Mouse (Mus musculus) liver, embryonic 13.5 days (tissue): ENCODE measurements around the gene Eif4a1. TPM values are rescaled to one million over a fixed set of nuclear protein-coding genes. Genes with fewer than 3 reads are reported as not detected.
A peak's percentile ranks its signal among the peaks of the same experiment; 100 is the strongest.

ENCODE experiments used
- ATAC-seq: fragments of 200-750 bp; cut with Nextera tagmentation; 2 replicates; pipeline ENCODE4 v1.8.0; 2017; ENCODE audit warnings: low read depth, mild to moderate bottlenecking, moderate number of reproducible peaks, moderate library complexity
- DNase-seq: peaks from one replicate; pipeline ENCODE4 v3.0.0; 2022
- H3K27ac ChIP-seq: fragments of 300-500 bp; sonication (generic); 2 replicates; pipeline ENCODE4 v1.5.1; 2015; ENCODE audit warnings: moderate library complexity, mild to moderate bottlenecking, inconsistent platforms
- H3K27me3 ChIP-seq: fragments of 300-500 bp; sonication (generic); 2 replicates; pipeline ENCODE4 v1.6.1; 2015; ENCODE audit warnings: mild to moderate bottlenecking, inconsistent platforms
- H3K36me3 ChIP-seq: fragments of 300-500 bp; sonication (generic); 2 replicates; pipeline ENCODE4 v1.6.1; 2015; ENCODE audit warnings: mild to moderate bottlenecking, inconsistent platforms
- H3K4me1 ChIP-seq: fragments of 300-500 bp; sonication (generic); replicated peaks from 2 replicates; pipeline ENCODE4 v1.6.1; 2015; ENCODE audit warnings: inconsistent platforms
- H3K4me2 ChIP-seq: fragments of 300-500 bp; sonication (generic); 2 replicates; pipeline ENCODE4 v1.6.1; 2015; ENCODE audit warnings: inconsistent platforms, mild to moderate bottlenecking, moderate library complexity
- H3K4me3 ChIP-seq: fragments of 300-500 bp; sonication (generic); replicated peaks from 2 replicates; pipeline ENCODE4 v1.5.1; 2015; ENCODE audit warnings: mild to moderate bottlenecking, inconsistent platforms
- H3K9ac ChIP-seq: fragments of 300-500 bp; sonication (generic); 2 replicates; pipeline ENCODE4 v1.6.1; 2015; ENCODE audit warnings: mild to moderate bottlenecking, inconsistent platforms
- H3K9me3 ChIP-seq: fragments of 300-500 bp; sonication (generic); replicated peaks from 2 replicates; pipeline ENCODE4 v1.6.1; 2016; ENCODE audit warnings: inconsistent platforms
- WGBS: fragments of 180-500 bp; shearing (Covaris S2); methylation state at CpG from one replicate; pipeline ENCODE4 v1.1.7; 2015; ENCODE audit not compliant: insufficient replicate concordance; 5-methylcytosine and 5-hydroxymethylcytosine counted together
- polyA plus RNA-seq: library from polyadenylated mRNA; unstranded; fragments of >200 nt; fragmentation: Nextera tagmentation; extraction: Ambion mirVana; gene quantifications from 2 replicates; pipeline ENCODE4 v1.2.1, GENCODE M21; 2015

The Eif4a1 gene
- polyA plus RNA-seq = 351 and 453 TPM in 2 replicates

DNA sequence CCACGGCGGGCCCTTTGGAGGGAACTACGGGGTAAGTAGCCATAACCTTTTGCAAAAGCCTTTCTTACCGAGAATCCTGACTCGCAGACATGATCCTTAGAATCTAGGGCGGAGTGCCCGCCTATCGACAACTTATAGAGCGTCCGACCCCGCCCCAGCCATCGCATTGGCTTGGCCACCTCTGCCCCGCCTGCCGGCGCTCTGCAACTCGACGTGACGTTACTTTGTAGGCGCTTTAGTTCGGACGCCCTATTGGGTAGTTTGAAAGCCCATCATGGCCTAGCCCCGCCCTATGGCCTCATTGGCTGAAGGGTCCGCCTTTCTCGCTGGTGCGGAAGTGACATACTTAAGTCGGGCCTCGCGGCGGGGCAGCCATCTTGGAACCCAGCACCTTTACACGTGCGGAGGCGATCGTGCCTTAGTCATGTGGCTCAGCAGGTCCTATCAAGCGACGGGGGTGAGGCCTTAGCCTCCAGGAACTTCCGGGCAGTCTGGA lies at the start of gene Eif4a1:
Gene Eif4a1 (minus strand): TSS at position 213 of the 496 bp plus-strand sequence.
- H3K27me3 ChIP-seq = no peaks in the 10 kb centered on the region
- WGBS = under 1% methylated on average over 36 of the region's 36 CpGs
- H3K27ac ChIP-seq = peak within 1 kb of the TSS; percentile 98
- peak within 1 kb of the TSS; percentile 95 for H3K4me2 ChIP-seq
- no peaks in the 10 kb centered on the region for H3K9me3 ChIP-seq
- peak within 1 kb of the TSS; percentile 91 for H3K4me3 ChIP-seq
- H3K4me1 ChIP-seq = peaks cover 63% of the 10 kb centered on the region
- ATAC-seq (peak; percentile 95), DNase-seq (peak; percentile 100)
- H3K36me3 ChIP-seq = peaks cover 83% of the 10 kb centered on the region
- peak within 1 kb of the TSS; percentile 98 for H3K9ac ChIP-seq

DNA sequence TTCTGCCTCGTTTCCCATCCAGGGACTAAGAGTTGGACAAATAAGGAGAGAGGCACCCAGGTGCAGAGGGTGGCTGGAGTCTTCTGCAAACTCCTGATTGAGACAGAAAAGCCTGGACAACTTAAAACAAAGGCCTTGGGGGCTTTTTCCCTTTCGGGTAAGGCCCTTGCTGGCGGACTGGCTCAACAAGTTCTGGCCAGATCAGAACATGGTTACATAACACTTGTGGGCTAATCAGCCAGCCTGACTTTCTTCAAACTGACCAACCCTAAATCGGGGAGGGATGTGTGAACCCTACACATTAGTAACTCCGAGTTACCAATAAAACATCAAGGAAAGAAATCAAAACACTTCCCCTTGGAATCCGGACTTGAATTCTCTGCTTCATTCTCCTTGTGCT lies 48.6 kb upstream of the Eif4a1 start:
- DNase-seq (no peak), ATAC-seq (no peak)
- Histone ChIP-seq H3K27me3 (no peaks in the 10 kb centered on the region), H3K4me1 (peaks cover 42% of the 10 kb centered on the region), H3K36me3 (no peaks in the 10 kb centered on the region), H3K4me2 (no peak overlapping the region), H3K4me3 (no peak overlapping the region), H3K9me3 (no peaks in the 10 kb centered on the region), H3K9ac (no peak overlapping the region), H3K27ac (no peak overlapping the region)
- 67% methylated on average over 6 of the region's 6 CpGs for WGBS

DNA sequence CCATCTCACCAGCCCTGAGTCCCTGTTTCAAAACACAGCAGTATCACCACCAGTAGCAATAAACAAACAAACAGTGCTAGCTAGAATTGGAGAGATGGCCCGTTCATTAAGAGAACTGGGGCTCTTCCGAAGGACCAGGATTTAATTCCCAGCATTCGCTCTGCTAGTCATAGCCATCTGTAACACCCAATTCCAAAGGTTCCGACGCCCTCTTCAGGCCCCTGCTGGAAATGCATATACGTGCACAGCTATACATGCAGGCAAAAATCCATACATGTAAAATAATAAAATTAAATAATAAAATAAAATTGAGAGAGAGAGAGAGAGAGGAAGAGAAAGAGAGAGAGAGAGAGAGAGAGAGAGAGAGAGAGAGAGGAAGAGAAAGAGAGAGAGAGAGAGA lies 47.2 kb upstream of the Eif4a1 start:
- no peaks in the 10 kb centered on the region for H3K9me3 ChIP-seq
- peak overlapping the region; percentile 73 for H3K27ac ChIP-seq
- 58% methylated on average over 6 of the region's 6 CpGs for WGBS
- H3K9ac ChIP-seq = no peak overlapping the region
- ATAC-seq (no peak), DNase-seq (no peak)
- no peak overlapping the region for H3K4me3 ChIP-seq
- no peaks in the 10 kb centered on the region for H3K36me3 ChIP-seq
- H3K27me3 ChIP-seq = no peaks in the 10 kb centered on the region
- H3K4me1 ChIP-seq = peaks cover 45% of the 10 kb centered on the region
- H3K4me2 ChIP-seq = peak overlapping the region; percentile 60; the same call in 1 of the 2 replicates

DNA sequence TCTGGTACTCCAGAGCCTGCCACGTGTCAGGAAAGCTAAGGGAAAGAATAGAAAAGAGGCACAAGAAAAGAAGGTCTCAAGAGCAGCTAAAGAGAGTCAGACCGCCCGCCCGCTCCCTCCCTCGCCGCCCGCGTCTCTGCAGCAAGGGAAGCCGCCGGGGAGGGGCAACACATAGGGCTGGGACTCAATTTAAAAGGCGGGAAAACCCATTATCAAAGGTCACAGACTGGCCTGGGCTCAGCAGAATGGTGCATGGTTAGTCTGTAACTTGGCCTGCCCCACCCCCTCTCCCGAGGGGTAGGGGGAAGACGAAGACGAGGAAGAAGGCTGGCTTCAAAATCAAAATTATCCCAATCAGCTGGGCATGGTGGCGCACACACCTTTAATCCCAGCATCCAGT lies 46.4 kb upstream of the Eif4a1 start:
- H3K27me3 ChIP-seq = no peaks in the 10 kb centered on the region
- peak overlapping the region; percentile 60 for H3K4me2 ChIP-seq
- H3K36me3 ChIP-seq = no peaks in the 10 kb centered on the region
- WGBS = 13% methylated on average over 15 of the region's 15 CpGs
- peaks cover 45% of the 10 kb centered on the region for H3K4me1 ChIP-seq
- H3K4me3 ChIP-seq = peak overlapping the region; percentile 35
- ATAC-seq = peak; percentile 94
- no peaks in the 10 kb centered on the region for H3K9me3 ChIP-seq
- peak overlapping the region; percentile 69 for H3K9ac ChIP-seq
- peak overlapping the region; percentile 73 for H3K27ac ChIP-seq
- DNase-seq = peak; percentile 70

DNA sequence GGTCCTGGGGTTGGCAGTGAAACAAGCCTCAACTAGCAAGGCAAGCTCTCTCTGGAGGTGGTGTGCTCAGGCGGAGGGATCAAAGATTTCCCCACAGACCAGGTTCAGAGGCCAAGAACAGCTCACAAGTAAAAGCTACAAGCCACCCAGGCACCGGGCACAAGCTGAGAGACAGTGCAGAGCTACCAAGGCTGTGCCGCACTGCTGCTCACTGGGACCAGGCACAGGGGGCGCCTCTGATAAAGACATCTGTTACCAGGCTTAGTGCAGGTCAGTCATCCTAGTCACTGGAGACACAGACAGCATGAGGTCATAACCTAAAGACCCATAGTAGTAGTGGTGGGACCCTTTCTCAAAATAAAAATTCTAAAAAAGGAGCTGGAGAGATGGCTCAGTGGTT lies 44.7 kb upstream of the Eif4a1 start:
- no peaks in the 10 kb centered on the region for H3K27me3 ChIP-seq
- H3K4me1 ChIP-seq = peaks cover 40% of the 10 kb centered on the region
- no peak overlapping the region for H3K9ac ChIP-seq
- H3K4me3 ChIP-seq = no peak overlapping the region
- H3K4me2 ChIP-seq = no peak overlapping the region
- no peaks in the 10 kb centered on the region for H3K36me3 ChIP-seq
- 63% methylated on average over 4 of the region's 4 CpGs for whole genome bisulfite sequencing
- H3K27ac ChIP-seq = peak overlapping the region; percentile 55; the same call in 1 of the 2 replicates
- no peaks in the 10 kb centered on the region for H3K9me3 ChIP-seq
- no peak for ATAC-seq
- peak; percentile 27 for DNase-seq

DNA sequence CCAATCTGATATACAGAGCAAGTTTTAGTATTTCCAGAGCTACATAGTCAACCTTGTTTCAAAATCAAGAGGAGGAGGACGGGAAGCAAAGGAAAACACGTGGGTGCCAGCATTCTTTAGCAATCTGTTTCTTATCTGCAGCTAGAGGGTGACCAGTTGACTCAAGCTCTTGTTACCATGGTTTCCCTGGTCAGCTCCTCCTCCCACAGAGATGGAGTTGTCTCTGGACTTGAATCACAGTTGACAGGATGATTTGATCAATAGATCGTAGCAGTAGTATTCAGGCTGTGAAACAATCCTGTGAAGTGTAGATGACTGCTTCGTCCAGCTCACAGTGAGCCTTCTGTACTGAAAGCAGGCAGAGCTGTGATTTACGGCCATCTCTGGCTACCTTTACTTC lies 43.7 kb upstream of the Eif4a1 start:
- Histone ChIP-seq H3K4me1 (peaks cover 40% of the 10 kb centered on the region), H3K9ac (no peak overlapping the region), H3K4me2 (no peak overlapping the region), H3K27ac (peak overlapping the region; percentile 43; the same call in 1 of the 2 replicates), H3K9me3 (no peaks in the 10 kb centered on the region), H3K27me3 (no peaks in the 10 kb centered on the region), H3K4me3 (no peak overlapping the region), H3K36me3 (no peaks in the 10 kb centered on the region)
- DNase-seq = no peak
- no peak for ATAC-seq
- 26% methylated on average over 5 of the region's 5 CpGs for WGBS

DNA sequence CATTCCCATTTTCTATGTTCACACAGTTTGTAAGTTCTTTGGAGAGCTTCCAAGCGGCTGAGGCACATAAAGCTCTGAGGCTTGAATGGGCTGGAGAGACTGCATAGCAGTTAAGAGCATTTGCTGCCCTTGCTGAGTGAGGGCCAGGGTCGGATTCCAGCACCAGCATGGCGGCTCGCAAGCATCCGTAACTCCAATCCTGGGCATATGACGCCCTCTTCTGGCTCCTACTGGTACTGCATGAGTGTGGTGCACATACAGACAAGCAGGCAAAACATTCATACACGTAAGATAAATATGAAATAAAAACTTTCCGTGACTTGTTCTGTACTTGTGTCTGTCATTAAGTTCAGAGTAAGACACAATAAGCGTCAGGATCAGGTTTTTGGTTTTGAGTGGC lies 43.3 kb upstream of the Eif4a1 start:
- Histone ChIP-seq H3K36me3 (no peaks in the 10 kb centered on the region), H3K9ac (no peak overlapping the region), H3K27ac (0 out of 2 replicates have a peak overlapping the region, but pooled peaks have one; percentile 9), H3K4me3 (no peak overlapping the region), H3K9me3 (no peaks in the 10 kb centered on the region), H3K4me1 (peaks cover 44% of the 10 kb centered on the region), H3K4me2 (no peak overlapping the region), H3K27me3 (no peaks in the 10 kb centered on the region)
- WGBS = 54% methylated on average over 9 of the region's 9 CpGs
- DNase-seq (no peak), ATAC-seq (no peak)

DNA sequence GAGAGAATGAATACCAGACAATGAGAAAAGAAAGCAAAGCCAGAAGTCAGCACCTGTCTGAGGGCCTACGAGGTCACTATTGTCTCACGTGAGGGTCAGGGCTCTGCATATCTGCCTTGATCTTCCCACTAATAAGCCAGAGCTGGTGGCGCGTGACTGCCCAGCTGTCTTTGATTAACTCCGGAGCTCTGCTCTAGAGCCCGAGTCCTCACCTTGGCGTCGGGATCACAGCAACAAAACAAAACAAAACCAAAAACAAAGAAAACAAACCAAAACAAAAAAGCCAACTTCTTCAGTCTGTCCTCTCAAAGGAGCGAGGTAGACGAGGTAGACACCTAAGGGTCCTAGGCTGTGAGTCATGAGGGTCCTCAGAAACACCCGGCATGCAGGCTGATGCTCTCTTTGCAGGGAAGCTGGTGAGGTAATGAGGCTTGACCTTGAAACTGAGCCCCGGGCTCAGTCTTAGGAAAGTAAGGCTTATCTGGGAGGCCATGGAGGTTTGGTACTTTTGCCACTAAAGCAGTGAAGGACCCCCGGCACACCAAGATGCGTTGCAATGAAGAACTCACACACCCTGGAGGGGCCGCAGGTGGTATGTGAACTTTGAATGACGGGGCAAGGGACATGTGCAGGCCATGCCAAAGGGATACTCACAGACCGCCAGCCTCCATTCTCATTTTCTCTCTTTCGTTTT lies 42.6 kb upstream of the Eif4a1 start:
- H3K36me3 ChIP-seq = no peaks in the 10 kb centered on the region
- H3K9ac ChIP-seq = no peak overlapping the region
- H3K4me1 ChIP-seq = peaks cover 51% of the 10 kb centered on the region
- no peak overlapping the region for H3K4me3 ChIP-seq
- no peaks in the 10 kb centered on the region for H3K27me3 ChIP-seq
- no peak overlapping the region for H3K27ac ChIP-seq
- ATAC-seq (no peak), DNase-seq (no peak)
- H3K9me3 ChIP-seq = no peaks in the 10 kb centered on the region
- no peak overlapping the region for H3K4me2 ChIP-seq
- WGBS = 78% methylated on average over 18 of the region's 18 CpGs

DNA sequence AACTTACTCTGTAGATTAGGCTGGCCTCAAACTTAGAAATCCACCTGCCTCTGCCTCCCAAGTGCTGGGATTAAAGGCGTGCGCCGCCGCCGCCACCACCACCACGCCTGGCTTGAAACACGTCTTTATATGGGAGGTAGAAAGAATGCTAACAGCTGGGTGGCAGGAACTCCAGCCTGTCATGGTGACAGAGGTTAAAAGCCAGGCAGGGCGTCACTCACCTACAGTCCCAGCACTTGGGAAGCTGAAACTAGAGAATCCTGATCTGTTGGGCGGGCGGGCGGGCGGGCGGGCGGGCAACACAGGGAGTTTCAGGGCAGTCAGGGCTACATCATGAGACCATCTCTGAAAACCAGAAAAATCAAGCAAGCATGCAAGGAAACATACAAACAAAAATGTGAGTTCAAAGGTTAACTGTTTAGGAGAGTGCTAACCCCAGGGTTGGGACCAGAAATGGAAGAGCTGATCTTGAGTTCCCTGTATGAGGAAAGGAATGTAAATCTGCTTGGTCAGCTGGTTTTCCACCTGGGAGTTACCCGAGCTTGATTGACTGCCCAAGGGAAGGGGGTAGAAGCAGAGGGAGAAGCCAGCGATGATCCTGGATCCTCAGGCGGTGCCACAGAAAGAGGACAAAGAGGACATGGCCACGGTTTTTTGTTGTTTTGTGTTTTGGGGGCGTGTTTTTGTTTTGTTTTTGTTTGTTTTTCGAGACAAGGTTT lies 40.9 kb upstream of the Eif4a1 start:
- no peak overlapping the region for H3K9ac ChIP-seq
- WGBS = 75% methylated on average over 20 of the region's 20 CpGs
- no peak for ATAC-seq
- no peak for DNase-seq
- no peaks in the 10 kb centered on the region for H3K27me3 ChIP-seq
- H3K4me2 ChIP-seq = no peak overlapping the region
- no peaks in the 10 kb centered on the region for H3K36me3 ChIP-seq
- H3K4me1 ChIP-seq = peaks cover 47% of the 10 kb centered on the region
- no peak overlapping the region for H3K27ac ChIP-seq
- H3K9me3 ChIP-seq = no peaks in the 10 kb centered on the region
- no peak overlapping the region for H3K4me3 ChIP-seq

DNA sequence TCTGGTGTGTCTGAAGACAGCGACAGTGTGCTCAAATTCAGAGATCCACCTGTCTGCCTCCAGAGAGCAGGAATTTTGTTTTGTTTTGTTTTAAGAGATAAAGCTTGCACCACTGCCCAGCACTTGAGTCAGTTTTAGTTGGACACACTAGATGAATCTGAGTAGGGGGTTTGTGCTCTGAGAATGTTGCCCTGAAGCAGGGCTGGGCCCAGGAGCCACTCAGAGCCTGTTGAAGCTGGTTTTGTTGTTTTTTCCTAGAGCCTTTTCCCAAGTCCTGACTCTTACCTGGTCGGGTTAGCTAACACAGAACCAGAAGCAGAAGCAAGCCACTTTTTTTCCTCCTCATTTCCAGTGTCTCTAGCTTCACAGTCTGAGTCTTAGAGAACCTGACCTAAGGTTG lies 38.9 kb upstream of the Eif4a1 start:
- DNase-seq (no peak), ATAC-seq (no peak)
- Histone ChIP-seq H3K4me2 (no peak overlapping the region), H3K9me3 (no peaks in the 10 kb centered on the region), H3K27ac (peak overlapping the region; percentile 20), H3K9ac (no peak overlapping the region), H3K36me3 (no peaks in the 10 kb centered on the region), H3K27me3 (no peaks in the 10 kb centered on the region), H3K4me3 (no peak overlapping the region), H3K4me1 (peaks cover 40% of the 10 kb centered on the region)
- 73% methylated on average over 2 of the region's 2 CpGs for WGBS

DNA sequence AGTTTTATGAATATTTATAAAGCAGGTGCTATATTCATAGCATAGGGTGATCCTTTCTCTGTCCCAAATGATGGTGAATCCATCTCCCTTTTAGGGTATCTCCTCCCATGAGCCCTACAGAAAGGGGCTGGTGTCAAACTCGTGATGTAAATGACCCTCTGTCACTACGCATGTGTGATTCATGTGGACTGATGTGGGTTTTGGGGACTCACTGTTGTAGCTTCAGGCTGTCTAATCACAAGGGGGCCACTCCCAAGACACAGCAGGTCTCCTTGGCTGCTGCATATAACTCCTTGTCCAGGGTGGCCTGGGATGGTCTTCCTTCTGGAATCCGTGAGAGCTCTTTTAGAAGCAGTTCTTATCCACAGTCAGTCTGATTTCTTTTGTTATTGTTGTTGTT lies 38.2 kb upstream of the Eif4a1 start:
- H3K36me3 ChIP-seq = no peaks in the 10 kb centered on the region
- peaks cover 38% of the 10 kb centered on the region for H3K4me1 ChIP-seq
- WGBS = 62% methylated on average over 3 of the region's 3 CpGs
- ATAC-seq (no peak), DNase-seq (no peak)
- no peak overlapping the region for H3K9ac ChIP-seq
- peak overlapping the region; percentile 20 for H3K27ac ChIP-seq
- no peak overlapping the region for H3K4me2 ChIP-seq
- no peak overlapping the region for H3K4me3 ChIP-seq
- H3K9me3 ChIP-seq = no peaks in the 10 kb centered on the region
- no peaks in the 10 kb centered on the region for H3K27me3 ChIP-seq
